Mouse (Mus musculus): ENCODE results near the gene Dpy30. TPM values are rescaled to one million over a fixed set of nuclear protein-coding genes. Genes with fewer than 3 reads are reported as not detected.
A peak's percentile ranks its signal among the peaks of the same experiment; 100 is the strongest.
"Not testable (repeated sequence)": the region's sequence is repeated elsewhere in the genome, so short reads cannot be mapped to it uniquely, and the experiment has no call there.

Gene Dpy30
- 10 to 100 TPM; 62.3 to 68.4 TPM for total RNA-seq (2021)

DNA sequence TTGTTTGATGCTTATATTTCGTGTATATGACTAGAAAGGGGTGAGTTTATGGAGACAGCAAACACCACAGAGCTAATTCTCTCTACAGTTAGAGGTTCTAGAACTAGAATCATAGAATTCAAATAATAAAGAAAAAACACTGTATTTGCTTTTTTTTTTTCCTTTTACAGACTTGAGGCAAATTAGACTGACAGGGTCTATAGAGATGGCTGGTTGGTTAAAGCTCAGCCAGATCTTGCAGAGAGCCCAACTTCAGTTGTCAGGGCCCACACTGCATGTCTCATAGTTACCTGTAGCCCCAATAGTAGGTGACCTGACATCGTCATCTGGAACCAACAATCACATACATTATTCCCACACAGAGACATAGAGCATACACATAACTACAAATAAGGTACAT lies at the start of gene Dpy30:
Gene Dpy30 (minus strand): TSS at position 101 of the 400 bp plus-strand sequence.
- intact Hi-C loops (cut with DNase I): no loop called here
- no peak for DNase-seq

DNA sequence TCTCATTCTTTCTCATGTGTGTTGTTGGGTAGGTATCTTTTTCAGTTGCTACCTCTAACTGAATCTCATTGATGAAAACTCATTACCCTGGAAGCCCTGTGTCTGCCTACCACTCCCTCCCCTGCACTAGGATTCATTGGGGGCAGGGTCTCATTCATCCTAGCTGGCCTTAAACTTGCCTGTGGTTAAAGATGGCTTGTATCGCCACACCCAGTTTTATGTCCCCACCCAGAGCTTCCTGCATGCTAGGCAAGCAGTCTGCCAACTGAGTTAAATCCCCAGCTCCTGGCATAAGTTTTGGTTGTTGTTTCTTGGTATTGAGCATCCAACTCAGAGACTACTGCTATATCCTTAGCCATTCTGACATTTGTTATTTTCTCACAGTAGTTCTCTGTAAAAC lies 39.8 kb upstream of the Dpy30 start:
- DNase-seq: no peak
- intact Hi-C loops (cut with DNase I): no loop called here

DNA sequence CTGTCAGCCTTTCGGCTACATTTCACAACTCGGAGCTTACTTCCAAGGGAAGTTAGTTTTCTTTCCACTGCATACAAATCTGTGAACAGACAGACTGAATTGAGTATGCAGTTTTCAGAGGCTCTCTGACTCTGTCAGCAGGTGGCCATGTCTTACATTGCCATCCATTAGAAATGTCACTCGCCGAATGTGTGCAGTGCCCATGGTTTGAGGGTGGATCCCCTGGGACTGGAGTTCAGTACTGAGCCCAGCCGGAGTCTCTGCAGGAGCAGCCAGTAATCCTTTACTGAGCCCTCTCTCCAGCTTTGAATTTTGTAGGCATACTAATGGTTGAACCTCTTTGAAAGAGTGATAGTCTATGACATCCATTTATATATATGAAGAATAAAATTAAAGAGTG lies 17.4 kb upstream of the Dpy30 start:
- intact Hi-C loops (cut with DNase I): no loop called here
- no peak for DNase-seq

DNA sequence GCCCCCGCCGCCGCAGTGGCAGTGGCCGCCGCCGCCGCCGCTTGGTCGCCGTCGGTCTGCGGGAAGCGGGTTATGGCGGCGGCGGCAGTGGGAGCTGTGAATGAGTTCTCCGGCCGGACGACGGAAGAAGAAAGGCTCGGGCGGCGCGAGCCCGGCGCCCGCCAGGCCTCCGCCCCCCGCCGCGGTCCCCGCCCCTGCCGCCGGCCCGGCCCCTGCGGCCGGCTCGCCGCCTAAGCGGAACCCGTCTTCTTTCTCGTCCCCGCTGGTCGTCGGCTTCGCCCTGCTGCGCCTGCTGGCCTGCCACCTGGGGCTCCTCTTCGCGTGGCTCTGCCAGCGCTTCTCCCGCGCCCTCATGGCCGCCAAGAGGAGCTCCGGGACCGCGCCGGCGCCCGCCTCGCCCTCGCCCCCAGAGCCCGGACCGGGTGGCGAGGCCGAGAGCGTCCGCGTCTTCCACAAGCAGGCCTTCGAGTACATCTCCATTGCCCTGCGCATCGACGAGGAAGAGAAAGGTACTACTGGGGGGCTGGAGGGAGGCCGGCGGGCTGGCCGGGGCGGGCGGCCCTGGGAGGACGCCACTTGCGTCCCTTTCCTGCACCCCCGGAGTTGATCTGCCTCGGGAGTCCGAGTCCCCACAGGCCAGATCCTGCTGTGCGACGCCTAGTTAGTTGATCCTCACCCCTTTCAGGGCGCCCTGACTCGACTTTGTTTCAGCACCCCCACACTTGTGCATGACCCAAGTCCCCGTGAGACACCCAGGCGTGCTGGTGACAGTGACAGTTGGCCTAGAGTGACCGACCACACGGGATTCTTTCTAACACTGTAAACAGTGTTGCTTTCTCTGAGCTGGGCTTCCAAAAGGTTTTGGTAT lies 15.4 kb upstream of the Dpy30 start, which contains the start of gene Spast:
Gene Spast (plus strand): TSS at position 51 of the 868 bp plus-strand sequence.
- DNase-seq: peak; percentile 81 to 85
- intact Hi-C loops (cut with DNase I): no loop called here

DNA sequence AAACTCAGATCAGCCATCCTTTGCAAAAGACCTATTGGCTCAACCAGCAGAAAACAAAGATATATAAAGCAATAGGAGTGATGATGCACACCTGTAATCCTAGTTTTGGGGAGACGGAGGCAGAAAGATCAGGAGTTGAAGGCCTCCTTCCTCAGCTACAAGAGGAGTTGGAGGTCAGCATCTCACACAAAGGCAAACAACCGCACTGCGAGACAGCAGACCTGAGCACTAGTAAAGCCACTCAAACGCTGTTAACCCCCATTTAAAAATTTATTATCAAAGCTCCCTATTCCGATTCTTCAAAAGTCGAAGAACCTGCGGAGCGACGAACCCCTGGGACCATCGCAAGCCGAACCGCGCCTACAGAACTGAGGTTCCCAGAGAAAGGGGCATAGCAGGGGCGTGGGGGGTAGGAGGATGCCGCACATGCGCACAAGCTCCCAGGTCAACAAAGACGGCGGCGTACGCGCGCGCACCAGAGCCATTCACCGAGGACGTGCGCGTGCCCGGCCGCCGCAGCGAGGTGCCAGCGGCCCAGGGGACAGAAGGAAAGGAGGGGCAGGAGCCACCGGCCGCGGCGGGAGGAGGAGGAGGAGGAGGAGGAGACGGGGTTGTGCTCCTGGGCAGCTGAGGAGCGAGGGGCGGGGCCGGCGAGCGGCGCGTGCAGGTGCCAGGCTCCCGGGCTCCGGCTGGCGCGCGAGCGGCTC lies 14.6 kb upstream of the Dpy30 start:
- intact Hi-C loops (cut with DNase I): no loop called here
- peak; percentile 95 to 96 for DNase-seq

DNA sequence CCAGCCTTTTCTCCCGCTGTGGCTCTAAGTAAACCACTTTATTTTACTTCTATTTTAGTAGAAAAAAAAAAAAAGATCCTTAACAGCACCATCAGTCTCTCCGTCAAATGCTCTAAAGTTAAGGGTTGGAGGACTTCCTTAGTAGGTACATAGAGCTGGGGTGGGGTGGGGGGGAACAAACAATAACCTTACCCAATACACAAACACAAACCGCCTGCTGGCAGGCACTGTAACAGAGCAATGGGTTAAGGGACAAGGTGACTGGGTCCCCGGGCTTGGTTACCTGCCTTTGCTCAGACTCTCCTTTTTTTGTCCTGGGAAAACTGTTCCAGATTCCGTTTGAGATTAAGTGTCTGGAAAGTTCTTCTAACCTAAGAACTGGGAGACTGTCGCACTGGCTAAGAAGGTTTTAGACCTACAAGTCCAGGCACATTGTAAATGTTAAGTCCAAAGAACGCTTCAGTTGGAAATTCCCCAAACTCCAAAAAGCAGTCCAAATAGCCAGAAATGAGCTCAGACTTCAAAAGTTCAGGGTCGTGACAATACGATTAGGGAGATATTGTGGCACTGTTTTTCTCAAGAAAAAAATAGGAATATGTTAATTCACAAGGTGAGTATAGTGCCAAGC lies 7.4 kb upstream of the Dpy30 start:
- intact Hi-C loops (cut with DNase I): no loop called here
- DNase-seq: no peak

DNA sequence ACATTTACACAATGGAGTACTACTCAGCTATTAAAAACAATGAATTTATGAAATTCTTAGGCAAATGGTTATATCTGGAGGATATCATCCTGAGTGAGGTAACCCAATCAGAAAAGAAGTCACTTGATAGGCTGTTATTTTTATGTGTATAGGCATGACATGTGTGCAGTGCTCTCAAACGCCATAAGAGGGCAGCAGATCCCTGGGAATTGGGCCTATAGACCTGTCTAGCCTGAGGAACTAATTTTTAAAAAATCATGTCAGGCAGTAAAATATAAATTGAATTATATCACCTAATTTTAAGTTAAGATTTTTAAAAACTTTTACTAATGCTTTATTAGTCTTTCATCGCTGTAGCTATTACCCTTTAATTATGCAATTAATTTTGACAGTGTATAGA lies 4.4 kb upstream of the Dpy30 start:
- peak; percentile 30 to 71 for DNase-seq
- intact Hi-C loops (cut with DNase I): not testable (repeated sequence)

DNA sequence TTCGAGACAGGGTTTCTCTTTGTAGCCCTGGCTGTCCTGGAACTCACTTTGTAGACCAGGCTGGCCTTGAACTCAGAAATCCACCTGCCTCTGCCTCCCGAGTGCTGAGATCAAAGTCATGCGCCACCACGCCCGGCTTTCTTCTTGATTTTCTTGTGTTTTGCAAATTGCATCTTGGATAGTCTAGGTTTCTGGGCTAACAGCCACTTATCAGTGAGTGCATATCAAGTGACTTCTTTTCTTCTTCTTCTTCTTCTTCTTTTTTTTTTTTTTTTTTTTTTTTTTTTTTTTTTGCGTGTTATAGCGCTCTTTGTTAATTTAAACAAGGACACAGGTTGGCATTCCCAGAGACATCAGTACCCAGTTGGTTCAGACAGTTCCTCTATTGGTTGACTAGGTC lies 3.5 kb upstream of the Dpy30 start:
- intact Hi-C loops (cut with DNase I); DNase-seq: not testable (repeated sequence)

DNA sequence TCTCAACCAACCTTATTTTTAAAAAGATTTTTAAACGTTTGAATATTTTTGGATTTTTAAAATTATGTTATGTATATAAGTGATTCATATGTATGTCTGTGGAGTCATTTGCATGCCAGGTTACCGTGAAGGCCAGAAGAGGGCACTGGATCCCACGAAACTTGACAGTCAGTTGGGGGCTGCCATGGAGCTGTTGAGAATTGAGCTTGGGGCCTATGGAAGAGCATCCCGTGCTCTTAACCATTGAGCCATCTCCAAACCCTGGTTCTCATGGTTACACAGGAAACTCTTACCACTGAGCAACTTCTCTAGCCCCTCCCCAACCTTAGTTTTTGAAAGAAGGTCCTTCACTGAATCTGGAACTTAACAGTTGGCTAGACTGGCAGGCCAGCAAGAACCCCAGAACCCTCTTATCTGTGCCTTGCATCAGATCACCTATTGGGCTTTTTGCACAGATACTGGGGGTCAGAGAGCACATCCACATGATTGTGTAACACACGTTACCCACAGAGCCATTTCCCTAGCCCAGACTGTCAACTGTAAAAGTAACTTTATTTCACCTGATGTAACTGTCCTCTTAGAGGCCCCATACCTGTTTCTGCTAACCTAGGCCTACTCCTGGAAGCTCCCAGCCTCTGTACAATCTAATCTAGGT lies 1.2 kb downstream of the Dpy30 start:
- DNase-seq: no peak
- intact Hi-C loops (cut with DNase I): no loop called here

DNA sequence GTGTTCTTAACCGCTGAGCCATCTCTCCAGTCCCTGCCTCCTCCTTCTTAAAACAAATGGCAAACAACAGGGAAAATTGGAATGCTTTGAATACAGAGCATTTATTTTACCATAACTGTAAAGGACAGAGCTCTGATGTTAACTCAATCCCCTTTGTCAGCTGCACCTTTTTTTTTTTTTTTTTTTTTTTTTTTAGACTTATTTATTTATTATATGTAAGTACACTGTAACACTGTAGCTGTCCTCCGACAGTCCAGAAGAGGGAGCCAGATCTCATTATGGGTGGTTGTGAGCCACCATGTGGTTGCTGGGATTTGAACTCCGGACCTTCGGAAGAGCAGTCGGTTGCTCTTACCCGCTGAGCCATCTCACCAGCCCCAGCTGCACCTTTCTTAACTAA lies 5.0 kb downstream of the Dpy30 start:
- intact Hi-C loops (cut with DNase I): loop anchor here (5.0 kb wide), 1 partner anchor 74 kb away; no protein-coding TSS in a partner anchor
- DNase-seq: no peak

DNA sequence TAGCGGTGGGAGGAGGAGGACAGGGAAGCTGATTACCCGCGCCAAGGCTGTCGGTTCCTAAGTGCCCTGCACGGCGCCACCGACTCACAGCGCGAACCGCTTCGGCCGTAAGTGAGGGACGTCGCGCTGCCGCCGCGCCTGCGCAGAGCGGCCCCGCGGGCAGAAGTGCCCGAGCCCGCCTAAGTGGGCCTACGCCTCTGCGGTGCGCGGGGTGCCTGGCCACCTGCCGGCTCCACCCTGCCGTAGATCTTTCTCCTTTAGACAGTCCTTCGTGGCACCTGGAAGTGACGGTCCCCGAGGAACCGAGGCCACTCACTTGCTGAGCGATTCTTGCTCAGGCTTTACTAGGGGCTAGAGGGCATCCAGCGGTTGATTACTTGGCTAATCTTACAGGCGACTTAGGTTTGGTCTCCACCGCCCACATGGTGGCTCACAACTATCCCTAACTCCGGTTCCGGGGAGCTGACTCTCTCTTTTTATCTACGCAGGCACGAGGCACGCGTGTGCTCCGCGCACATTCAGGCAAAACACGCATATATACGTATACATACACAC lies 7.4 kb downstream of the Dpy30 start:
- intact Hi-C loops (cut with DNase I): loop anchor here (5.0 kb wide), 1 partner anchor 76 kb away; no protein-coding TSS in a partner anchor
- DNase-seq: peak; percentile 93

DNA sequence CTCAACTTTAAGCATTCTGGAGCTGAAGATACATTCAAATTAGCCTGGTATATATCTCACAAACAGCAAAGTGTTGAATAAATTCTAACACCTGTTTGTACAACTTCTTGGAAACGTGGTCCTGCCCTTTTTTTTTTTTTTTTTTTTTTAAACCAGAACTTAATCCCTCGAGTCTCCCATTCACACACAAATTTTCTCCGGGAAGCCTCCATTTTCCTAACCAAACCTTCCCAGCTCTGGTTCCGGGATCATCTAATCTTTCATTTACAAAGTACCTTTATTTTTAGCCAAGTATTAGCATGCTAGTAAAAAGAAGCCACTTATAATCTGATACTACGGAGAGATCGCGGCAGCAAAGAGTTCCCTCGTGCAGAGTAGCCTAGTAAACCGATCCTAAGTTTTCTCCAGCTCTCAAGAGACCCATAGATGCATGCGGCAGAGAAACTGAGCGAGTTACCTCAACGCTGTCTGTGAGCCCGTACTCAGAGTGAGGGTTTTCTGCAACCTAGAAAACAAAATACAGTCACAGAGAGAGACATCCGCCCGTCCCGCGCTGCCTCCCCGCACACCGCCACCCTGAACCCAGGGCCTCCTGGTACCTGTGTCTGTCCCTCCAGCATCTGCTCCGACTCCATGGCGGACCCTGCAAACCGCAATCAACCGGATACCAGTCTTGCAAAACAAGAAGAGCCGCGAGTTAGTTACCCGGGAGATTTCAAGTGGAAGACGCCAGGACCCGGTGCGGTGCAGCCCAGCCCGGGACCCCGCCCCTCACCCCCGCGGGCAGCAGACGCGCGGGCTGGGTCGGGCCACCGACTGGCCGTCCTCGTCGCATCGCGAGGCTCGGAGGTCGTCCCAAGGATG lies 8.1 kb downstream of the Dpy30 start:
- intact Hi-C loops (cut with DNase I): loop anchor here (5.0 kb wide), 1 partner anchor 77 kb away; no protein-coding TSS in a partner anchor
- no peak for DNase-seq

DNA sequence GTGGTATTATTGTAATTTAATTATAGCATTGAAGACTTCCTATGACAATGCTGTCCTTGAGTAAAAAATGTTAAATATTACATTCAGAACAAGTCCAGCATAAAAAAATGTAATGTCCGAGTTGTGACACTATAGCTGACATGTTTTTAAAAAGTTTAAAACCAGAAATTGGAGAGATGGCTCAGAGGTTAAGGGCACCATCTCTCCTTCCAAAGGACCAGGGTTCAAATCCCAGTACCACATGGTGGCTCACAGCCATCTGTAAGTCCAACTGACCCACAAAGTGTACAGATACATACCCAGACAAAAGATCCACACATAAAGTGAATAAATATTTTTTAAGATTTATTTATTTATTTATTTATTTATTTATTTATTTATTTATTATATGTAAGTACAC lies 17.7 kb downstream of the Dpy30 start:
- intact Hi-C loops (cut with DNase I): no loop called here
- no peak for DNase-seq

DNA sequence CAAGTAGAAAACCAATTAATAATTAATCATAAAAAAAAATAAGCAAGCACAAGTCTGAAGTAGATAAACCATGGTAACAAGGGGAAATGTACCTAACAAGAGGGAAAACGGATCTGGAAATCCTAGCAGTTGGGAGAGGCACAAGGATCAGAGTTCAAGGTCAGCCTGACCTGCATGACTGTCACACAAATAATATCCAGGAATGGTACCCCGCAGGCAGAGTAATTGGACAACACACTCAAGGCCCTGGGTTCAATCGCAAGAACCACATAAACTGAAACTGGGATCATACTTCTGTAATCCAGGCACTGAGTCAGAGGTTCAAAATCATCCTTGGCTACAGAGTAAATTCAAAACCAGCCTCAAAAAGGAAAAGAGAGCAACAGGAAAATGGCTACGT lies 18.1 kb downstream of the Dpy30 start:
- intact Hi-C loops (cut with DNase I): no loop called here
- DNase-seq: no peak

DNA sequence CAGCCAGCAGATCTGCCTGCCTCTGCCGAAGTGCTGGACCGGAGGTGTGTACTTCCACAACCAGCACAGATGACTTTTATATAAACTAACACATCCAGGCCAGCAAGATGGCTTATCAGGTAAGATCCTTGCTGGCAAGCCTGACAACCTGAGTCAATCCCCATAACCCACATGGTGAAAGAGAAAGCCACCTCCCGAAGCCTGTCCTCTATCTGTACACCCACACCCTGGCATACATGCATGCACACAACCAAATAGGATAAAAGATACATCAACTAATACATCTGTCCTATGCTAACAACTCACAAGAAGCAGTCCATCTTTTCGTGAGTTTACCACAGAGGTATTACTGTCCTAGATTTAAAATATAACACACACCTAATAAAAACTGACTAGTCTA lies 19.7 kb downstream of the Dpy30 start:
- DNase-seq: no peak
- intact Hi-C loops (cut with DNase I): no loop called here

DNA sequence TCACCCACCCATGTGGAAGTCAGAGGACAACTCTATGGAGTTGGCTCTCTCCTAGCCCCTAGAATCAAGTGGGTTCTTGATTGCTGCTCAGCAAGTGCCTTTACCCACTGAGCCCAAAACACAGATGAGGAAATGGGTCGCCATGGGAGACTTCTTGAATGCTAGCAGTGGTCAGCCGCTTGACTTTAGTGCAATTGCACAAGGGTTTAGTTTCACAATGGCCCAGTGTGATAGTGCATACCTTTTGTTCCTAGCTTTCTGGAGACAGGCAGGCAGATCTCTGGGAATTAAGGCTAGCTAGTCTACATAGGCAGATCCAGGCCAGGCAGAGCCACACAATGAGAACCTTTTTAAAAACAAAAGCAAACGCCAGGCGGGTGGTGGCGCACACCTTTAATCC lies 23.7 kb downstream of the Dpy30 start:
- no peak for DNase-seq

DNA sequence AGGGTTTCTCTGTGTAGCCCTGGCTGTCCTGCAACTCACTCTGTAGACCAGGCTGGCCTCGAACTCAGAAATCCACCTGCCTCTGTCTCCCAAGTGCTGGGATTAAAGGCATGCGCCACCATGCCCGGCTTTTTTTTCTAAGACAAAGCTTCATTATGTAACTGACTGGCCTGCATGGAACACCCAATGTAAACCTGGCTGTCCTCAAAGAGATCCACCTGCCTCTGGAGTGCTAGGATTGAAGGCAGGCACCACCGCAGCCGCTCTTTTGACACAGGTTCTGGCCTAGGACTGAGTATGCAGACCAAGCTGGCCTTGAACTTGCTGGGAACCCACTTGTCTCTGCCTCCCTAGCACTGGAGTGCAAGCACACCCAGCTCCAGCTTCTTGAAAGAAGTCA lies 26.8 kb downstream of the Dpy30 start:
- intact Hi-C loops (cut with DNase I): loop anchor here (5.0 kb wide), 1 partner anchor 275 kb away; no protein-coding TSS in a partner anchor
- DNase-seq: not testable (repeated sequence)

More for the DNA sequence above, 23.7 kb downstream of the Dpy30 start:
- intact Hi-C loops (cut with DNase I): no loop called here

DNA sequence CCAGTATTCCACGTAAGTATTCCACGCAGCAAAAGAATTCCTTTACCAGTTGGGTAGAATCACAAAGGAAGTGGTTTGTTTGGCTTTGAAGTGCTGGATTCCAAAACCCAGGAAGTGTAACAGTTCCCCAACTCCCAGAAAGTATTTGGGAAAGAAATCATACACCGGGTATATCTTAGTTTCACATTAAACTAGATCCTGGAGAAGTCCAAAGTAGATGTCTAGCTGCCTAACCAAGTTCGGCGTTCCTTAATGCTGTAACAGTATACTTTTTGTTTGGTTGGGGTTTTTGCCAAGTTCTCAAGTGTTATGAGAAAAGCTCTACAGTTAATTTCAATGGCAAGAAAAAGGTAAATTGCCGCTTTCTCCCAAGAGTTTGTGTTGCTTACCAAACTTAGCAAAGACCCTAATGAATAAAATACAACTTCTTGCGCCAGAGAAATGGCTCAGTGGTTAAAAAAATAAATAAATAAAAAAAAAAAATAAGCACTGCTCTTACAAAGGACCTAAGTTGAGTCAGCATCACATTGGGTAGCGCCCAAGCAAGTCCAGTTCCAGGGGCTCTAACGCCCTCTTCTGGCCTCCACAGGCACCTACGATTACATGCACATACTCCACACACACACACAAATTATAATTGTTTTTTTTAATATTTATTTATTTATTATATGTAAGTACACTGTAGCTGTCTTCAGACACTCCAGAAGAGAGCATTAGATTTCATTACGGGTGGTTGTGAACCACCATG lies 27.5 kb downstream of the Dpy30 start:
- intact Hi-C loops (cut with DNase I): loop anchor here (5.0 kb wide), 1 partner anchor 274 kb away; no protein-coding TSS in a partner anchor
- DNase-seq: peak; percentile 32 to 52
